Mouse (Mus musculus) cerebellum, adult 9-10 months (tissue): Measurements from ENCODE around the gene Vpreb2.
"Not testable (repeated sequence)": the region's sequence is repeated elsewhere in the genome, so short reads cannot be mapped to it uniquely, and the experiment has no call there.

ENCODE experiments used
- DNase-seq: peaks from one replicate; pipeline ENCODE4 v3.0.0; 2022

Gene Vpreb2

DNA sequence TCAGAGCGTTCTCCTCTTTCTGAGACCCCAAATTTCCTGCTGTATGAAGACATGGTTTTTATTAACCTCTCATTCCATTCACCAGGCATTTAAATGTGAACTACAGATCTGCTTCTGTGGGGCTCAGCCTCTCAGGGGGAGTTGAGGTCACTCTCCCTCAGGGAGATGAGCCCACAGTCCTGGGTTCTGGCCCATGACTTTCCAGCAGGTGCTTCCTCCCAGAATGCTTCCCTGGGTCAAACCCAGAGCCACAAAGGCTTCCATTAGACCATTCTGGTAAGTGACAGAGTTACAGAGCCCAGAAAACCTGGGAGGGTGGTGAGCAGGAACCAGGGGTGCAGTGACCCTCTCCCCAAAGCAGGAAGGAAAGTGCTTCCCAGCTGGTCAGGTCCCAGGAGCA lies at the start of gene Vpreb2:
TSS of gene Vpreb2 (plus strand) at position 301 of the 400 bp plus-strand sequence.
- DNase-seq, result no peak

DNA sequence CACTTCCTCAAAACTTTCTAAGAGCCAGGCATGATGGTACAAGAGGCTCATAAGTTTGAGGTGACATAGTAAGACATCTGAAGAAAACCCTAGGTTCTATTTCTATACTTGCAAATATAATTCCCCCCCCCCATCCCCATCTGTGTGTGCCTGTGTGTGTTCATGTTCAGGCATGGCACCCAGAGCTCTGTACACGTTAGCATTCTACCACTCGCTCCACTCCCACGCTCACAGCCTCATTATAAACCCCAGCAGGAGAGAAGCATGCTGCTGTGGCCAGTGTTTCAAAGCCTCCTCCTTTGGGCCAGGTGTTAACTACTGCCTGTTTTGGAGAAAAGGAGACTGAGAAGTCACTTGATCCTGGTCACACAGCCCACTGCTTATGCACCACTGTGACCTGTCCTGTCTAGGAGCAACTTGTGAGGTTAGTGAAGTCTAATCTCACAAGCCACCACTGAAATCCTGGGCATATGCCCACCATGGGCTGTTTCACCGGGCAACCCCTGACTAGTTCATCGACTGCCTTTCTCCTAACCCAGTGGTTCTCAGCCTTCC lies 48.2 kb upstream of the Vpreb2 start:
- DNase-seq, result no peak

- DNase-seq, result no peak
Observed at GRCm38 (mm10) chr16:17933594-17934444, 46.4 kb upstream of the Vpreb2 start.

DNA sequence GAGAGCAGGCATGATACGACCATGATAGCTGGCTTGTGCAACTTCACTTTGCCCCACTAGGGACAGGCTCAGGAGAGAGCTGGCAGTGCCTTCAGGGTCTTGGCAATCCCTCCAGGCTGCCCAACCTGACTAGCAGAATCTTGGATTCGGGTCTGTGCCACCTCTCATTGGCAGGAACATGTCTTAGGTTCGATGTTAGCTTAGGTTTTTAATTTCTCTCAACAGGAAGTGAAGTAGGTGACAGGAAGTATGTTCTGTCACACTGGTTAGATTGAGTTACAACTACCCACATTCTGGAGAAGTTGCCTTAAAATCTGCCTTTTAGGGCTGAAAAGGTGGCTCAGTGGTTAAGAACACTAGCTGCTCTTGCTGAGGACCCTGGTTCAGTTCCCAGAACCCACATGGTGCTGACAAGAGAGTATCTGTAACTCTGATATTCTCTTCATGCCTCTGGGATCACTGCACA lies 45.8 kb upstream of the Vpreb2 start:
- DNase-seq, result no peak

- no peak for DNase-seq
Observed at GRCm38 (mm10) chr16:17936776-17937175, 43.5 kb upstream of the Vpreb2 start.

DNA sequence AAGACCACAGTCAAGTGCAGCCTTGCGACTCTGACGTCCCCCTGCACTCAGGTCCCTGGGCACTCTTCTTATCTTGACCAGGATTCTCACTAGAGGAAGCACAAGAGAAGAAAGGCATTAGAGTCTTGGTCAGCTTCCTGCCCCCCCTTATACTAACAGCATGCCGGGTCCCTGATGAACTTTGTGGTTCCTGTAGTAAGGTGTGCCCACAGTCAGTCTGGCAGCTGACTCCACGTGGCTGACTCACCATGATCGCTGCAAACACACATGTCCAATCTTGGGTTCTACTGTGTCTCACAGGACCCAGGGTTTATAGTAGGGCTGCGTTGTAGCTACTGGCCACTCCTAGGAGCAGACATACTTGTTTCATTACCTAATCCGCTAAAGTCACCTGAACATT lies 42.0 kb upstream of the Vpreb2 start:
- DNase-seq, result no peak

- DNase-seq, result peak; percentile 79
Observed at GRCm38 (mm10) chr16:17938821-17939220, 41.4 kb upstream of the Vpreb2 start.

- DNase-seq, result no peak
Observed at GRCm38 (mm10) chr16:17939255-17939751, 40.9 kb upstream of the Vpreb2 start.

GRCm38 (mm10) chr16:17943466-17943865 lies 36.8 kb upstream of the Vpreb2 start:
- DNase-seq, result no peak

DNA sequence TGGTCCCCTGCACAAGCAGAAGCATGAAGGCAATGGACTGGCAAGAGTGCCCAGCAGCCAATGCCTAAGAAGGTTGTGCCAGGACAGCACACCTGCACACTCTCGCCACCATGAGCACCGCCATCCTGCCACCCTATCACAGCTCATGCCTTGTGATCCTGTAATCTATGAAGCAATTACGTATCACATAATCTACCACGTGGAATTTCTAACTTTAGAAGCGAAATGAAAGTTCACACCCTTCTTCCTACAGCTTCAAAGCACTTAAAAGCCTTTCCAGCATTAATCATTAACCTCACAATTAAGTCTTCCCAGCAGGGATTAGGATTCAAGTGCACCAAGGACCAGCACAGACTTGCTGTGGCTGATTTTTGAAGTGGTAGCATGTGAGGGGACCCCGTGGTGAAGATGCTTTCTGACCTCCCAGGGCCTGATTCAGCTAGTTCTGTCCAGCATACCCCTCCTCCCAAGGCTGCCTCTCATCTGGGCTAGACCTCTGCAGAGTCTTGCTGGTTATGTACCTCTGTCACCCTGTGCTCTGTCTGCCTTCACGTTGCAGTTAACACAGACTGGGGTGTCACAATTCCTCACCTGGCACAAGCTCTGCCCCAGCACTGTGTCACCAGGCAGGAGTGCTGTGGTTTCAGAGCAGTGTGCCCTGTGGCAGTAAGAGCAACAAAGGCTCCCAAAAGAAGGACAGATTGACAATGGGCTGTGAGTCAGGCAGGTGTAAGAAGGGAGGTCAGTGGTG lies 35.0 kb upstream of the Vpreb2 start:
- DNase-seq, result no peak

- DNase-seq, result no peak
Observed at GRCm38 (mm10) chr16:17949421-17949877, 30.8 kb upstream of the Vpreb2 start.

DNA sequence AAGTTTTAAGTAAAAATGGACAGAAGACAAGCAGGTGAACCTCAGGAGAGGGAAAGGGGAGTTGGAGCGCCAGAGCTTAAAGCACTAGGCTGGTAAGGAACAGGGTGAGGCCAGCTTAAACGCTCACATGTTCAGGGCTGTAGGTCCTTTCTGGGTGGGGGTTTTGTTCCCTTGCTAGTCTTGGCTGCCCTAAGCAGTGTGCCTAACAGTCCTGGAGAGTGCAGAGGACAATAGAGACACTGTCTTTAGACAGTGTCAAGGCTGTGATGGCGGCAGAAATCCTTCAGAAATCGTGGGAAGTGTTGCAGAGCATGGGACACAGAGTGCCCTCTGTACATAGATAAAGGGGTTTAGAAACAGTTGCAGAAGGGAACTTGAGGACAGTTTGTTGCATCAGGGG lies 30.2 kb upstream of the Vpreb2 start:
- no peak for DNase-seq

DNA sequence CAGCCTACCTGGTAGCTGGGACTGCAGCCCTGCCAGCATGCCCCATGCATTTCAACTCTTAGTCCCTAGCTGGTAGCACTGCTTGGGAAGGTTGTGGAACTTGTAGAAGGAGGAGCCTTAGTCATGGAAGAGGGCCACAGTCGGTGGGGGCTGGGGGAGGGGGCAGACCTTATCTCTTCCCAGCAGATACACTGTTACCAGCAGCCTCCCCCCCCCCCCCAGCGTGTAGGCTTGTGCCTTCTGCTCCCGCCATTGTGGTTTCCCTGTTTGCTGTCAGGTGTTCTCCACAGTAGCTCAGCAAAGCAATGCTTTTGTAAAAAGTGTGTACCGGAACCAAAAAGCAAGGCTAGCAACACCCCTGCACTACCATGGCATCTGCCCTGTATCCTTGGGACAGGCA lies 28.6 kb upstream of the Vpreb2 start:
- no peak for DNase-seq

- not testable (repeated sequence) for DNase-seq
Observed at GRCm38 (mm10) chr16:17956052-17956638, 24.1 kb upstream of the Vpreb2 start.

DNA sequence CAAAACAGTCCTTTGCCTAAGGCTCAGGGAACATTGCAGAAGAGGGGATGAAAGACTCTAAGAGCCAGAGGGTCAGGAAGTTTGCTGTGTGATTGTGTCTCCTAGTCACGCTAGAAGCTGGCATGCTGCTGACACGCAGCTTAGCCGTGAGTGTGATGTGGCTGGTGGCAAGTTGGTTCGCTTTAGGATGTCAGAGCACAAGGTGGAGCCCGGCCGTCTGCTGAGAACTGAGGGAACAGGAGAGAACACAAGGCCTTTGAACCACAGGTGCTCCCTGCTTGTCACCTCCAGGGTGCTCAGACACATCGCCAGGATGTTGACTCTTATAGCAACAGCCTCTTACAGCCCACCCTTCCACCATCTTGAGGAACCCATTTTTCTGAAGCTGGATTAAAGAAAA lies 18.1 kb upstream of the Vpreb2 start:
- no peak for DNase-seq

DNA sequence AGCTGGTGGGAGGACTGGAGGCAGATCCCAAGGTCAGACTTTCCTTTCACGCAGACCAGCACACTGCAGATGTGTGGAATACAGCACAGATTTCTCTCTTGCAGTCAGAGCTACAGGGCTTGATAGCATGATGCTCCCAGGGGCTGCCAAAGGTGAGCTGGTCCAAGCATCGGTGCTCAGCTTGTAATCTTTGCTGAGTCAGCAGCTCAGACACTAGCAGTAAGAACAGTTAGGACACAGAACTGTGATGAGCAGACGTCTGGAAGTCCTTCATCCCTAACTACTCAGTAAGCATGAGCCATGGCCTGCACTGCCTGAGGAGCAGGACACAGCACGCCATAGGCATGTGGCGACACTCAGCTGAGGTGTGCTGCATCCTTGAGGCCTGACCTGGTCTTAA lies 8.4 kb upstream of the Vpreb2 start:
- no peak for DNase-seq

DNA sequence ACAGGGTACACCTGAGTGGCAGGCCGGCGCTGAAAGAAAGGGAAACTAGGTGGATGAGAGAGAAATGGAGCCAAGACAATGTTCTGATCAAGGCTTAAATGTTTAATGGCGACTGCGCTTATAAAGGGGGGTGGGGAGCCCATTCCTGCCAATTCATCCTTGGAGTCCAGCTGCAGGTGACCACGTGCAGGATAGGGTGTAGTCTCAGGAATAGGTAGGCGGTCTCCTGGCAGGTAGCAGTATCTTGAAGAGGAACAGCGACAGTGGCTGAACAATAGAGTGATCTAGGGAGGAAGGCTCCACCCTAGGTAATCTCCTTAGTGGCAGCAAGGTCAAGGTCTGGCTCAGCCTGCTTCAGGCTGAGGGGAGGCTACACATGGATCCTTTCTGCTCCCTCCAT lies 2.4 kb upstream of the Vpreb2 start:
- not testable (repeated sequence) for DNase-seq

DNA sequence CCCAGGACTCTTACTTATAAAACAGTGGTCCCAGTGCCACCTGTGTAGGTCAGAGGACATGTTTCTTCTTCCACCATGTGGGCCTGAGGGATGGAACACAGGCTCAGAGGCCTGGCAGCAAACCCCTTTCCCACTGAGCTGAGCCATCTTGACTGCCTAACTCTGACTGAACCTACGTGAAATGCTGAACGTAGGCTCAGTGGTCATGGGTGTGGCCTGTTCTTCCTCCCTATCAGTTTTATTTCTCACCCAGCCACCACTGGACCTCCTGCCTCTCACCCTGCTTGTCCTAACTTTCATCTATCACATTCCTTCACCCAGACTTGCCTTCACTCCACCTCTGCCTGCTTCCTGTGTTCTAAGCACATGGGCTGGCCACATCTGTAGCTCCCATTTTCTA lies 3.0 kb downstream of the Vpreb2 start:
- no peak for DNase-seq

- DNase-seq, result no peak
Observed at GRCm38 (mm10) chr16:17984231-17984630, 4.0 kb downstream of the Vpreb2 start.

DNA sequence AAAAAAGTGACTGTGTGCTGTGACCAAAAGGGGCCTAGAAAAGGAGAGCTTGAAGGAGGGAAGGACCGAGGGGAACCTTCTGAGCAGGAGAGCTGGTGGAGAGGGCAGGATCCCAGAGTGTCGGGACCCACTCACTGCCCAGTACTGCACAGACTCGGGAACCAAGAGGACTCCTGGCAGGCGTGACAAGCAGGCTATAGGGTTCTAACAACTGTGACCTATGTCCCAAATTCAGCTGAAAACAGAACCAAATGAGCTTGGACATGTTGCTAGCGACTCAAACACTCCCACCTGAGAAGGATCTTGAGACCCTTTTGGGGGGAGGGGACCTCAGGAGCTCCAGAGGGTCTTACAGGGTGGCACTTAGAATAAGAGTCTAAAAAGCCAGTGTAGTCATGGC lies 4.8 kb downstream of the Vpreb2 start:
- DNase-seq, result no peak

- DNase-seq, result peak; percentile 54
Observed at GRCm38 (mm10) chr16:17986456-17987132, 6.4 kb downstream of the Vpreb2 start.

DNA sequence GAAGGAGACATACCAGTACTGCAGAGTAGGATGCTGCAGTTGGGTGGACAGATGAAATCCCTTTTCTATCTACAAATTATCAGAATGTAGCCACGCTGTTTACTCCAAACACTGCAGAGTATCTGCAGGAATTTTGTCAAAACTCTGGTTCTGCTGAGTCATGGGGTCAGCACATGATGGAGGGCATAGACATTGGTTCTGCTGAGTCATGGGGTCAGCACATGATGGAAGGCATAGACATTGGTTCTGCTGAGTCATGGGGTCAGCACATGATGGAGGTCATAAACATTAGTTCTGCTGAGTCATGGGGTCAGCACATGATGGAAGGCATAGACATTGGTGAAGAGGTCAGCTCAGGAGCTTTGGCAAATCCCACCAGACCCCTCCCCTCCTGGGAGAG lies 7.5 kb downstream of the Vpreb2 start:
- DNase-seq, result no peak
